Mouse (Mus musculus) hindbrain, embryonic 13.5 days (tissue): ENCODE results near the gene Zc2hc1b. TPM values are rescaled to one million over a fixed set of nuclear protein-coding genes. Genes with fewer than 3 reads are reported as not detected.
"Not testable (repeated sequence)": the region's sequence is repeated elsewhere in the genome, so short reads cannot be mapped to it uniquely, and the experiment has no call there.

ENCODE experiments used
- ATAC-seq: fragments of 200-750 bp; cut with Nextera tagmentation; 2 replicates; pipeline ENCODE4 v1.8.0; 2017; ENCODE audit warnings: moderate TSS enrichment; ENCODE audit not compliant: low FRiP score
- H3K27ac ChIP-seq: fragments of 300-500 bp; sonication (generic); 2 replicates; pipeline ENCODE4 v1.5.1; 2015; ENCODE audit warnings: inconsistent platforms, mild to moderate bottlenecking, moderate library complexity
- H3K27me3 ChIP-seq: fragments of 300-500 bp; sonication (generic); 2 replicates; pipeline ENCODE4 v1.6.1; 2015; ENCODE audit warnings: mild to moderate bottlenecking, inconsistent platforms
- H3K36me3 ChIP-seq: fragments of 300-500 bp; sonication (generic); 2 replicates; pipeline ENCODE4 v1.6.1; 2015; ENCODE audit warnings: mild to moderate bottlenecking, inconsistent platforms
- H3K4me1 ChIP-seq: fragments of 300-500 bp; sonication (generic); replicated peaks from 2 replicates; pipeline ENCODE4 v1.6.1; 2015; ENCODE audit warnings: inconsistent platforms
- H3K4me2 ChIP-seq: fragments of 300-500 bp; sonication (generic); 2 replicates; pipeline ENCODE4 v1.6.1; 2015; ENCODE audit warnings: inconsistent platforms, mild to moderate bottlenecking, moderate library complexity
- H3K4me3 ChIP-seq: fragments of 300-500 bp; sonication (generic); 2 replicates; pipeline ENCODE4 v1.5.1; 2015; ENCODE audit warnings: mild to moderate bottlenecking, inconsistent platforms
- H3K9ac ChIP-seq: fragments of 300-500 bp; sonication (generic); 2 replicates; pipeline ENCODE4 v1.6.1; 2015; ENCODE audit warnings: mild to moderate bottlenecking, inconsistent platforms
- H3K9me3 ChIP-seq: fragments of 300-500 bp; sonication (generic); 2 replicates; pipeline ENCODE4 v1.6.1; 2016; ENCODE audit warnings: inconsistent platforms
- whole genome bisulfite sequencing: fragments of 180-500 bp; shearing (Covaris S2); methylation state at CpG from one replicate; pipeline ENCODE4 v1.1.7; 2015; 5-methylcytosine and 5-hydroxymethylcytosine counted together
- polyA plus RNA-seq: library from polyadenylated mRNA; unstranded; fragments of >200 nt; fragmentation: Nextera tagmentation; extraction: Ambion mirVana; gene quantifications from 2 replicates; pipeline ENCODE4 v1.2.1, GENCODE M21; 2015

Zc2hc1b gene
- polyA plus RNA-seq, 1 experiment from 2014 or later, result not detected

GRCm38 (mm10) chr10:13199234-13199633, 21.4 kb upstream of the Zc2hc1b start:
- no peak for ATAC-seq
- H3K4me3 ChIP-seq, result no peak overlapping the region
- H3K27ac ChIP-seq, result no peak overlapping the region
- no peaks in the 10 kb centered on the region for H3K4me1 ChIP-seq
- no peak overlapping the region for H3K9ac ChIP-seq
- H3K27me3 ChIP-seq, result no peaks in the 10 kb centered on the region
- H3K4me2 ChIP-seq, result no peak overlapping the region
- 89% methylated on average over 1 of the region's 1 CpGs for WGBS
- no peaks in the 10 kb centered on the region for H3K36me3 ChIP-seq
- no peaks in the 10 kb centered on the region for H3K9me3 ChIP-seq

GRCm38 (mm10) chr10:13196872-13197507, 19.2 kb upstream of the Zc2hc1b start:
- no peak for ATAC-seq
- Histone ChIP-seq H3K27ac (no peak overlapping the region), H3K36me3 (no peaks in the 10 kb centered on the region), H3K27me3 (no peaks in the 10 kb centered on the region), H3K9ac (no peak overlapping the region), H3K4me2 (no peak overlapping the region), H3K4me3 (no peak overlapping the region), H3K9me3 (no peaks in the 10 kb centered on the region), H3K4me1 (peaks cover 5% of the 10 kb centered on the region)
- WGBS, result 82% methylated on average over 8 of the region's 8 CpGs

GRCm38 (mm10) chr10:13193496-13193895, 15.7 kb upstream of the Zc2hc1b start:
- WGBS, result 84% methylated on average over 7 of the region's 7 CpGs
- H3K27me3 ChIP-seq, H3K9me3 ChIP-seq, H3K4me1 ChIP-seq, H3K27ac ChIP-seq: not testable (repeated sequence)
- Histone ChIP-seq H3K4me3 (peak overlapping the region; percentile 92), H3K36me3 (peaks cover 20% of the 10 kb centered on the region), H3K4me2 (peak overlapping the region; percentile 62), H3K9ac (peak overlapping the region; percentile 87; the same call in 1 of the 2 replicates)
- ATAC-seq, result peak; percentile 49

GRCm38 (mm10) chr10:13192731-13193351, 15.0 kb upstream of the Zc2hc1b start, which contains the start of gene Ltv1:
TSS of gene Ltv1 (minus strand) at chr10:13193168.
- Histone ChIP-seq H3K27ac (peak within 1 kb of the TSS; percentile 59), H3K4me2 (peak within 1 kb of the TSS; percentile 62), H3K36me3 (peaks cover 25% of the 10 kb centered on the region), H3K27me3 (no peaks in the 10 kb centered on the region), H3K9ac (peak within 1 kb of the TSS; percentile 87), H3K4me1 (peaks cover 8% of the 10 kb centered on the region), H3K4me3 (peak within 1 kb of the TSS; percentile 92), H3K9me3 (no peaks in the 10 kb centered on the region)
- WGBS, result under 1% methylated on average over 43 of the region's 43 CpGs
- ATAC-seq, result peak; percentile 100

GRCm38 (mm10) chr10:13189881-13190280, 12.1 kb upstream of the Zc2hc1b start:
- peaks cover 54% of the 10 kb centered on the region for H3K36me3 ChIP-seq
- ATAC-seq, result no peak
- H3K27me3 ChIP-seq, result no peaks in the 10 kb centered on the region
- H3K4me3 ChIP-seq, result no peak overlapping the region
- H3K4me2 ChIP-seq, result no peak overlapping the region
- H3K4me1 ChIP-seq, result peaks cover 8% of the 10 kb centered on the region
- no peaks in the 10 kb centered on the region for H3K9me3 ChIP-seq
- no peak overlapping the region for H3K27ac ChIP-seq
- 88% methylated on average over 5 of the region's 5 CpGs for WGBS
- no peak overlapping the region for H3K9ac ChIP-seq

- 92% methylated on average over 3 of the region's 3 CpGs for WGBS
- no peak for ATAC-seq
- Histone ChIP-seq H3K9ac (no peak overlapping the region), H3K36me3 (peaks cover 80% of the 10 kb centered on the region), H3K4me3 (no peak overlapping the region), H3K9me3 (no peaks in the 10 kb centered on the region), H3K27ac (no peak overlapping the region), H3K27me3 (no peaks in the 10 kb centered on the region), H3K4me2 (no peak overlapping the region), H3K4me1 (peaks cover under 1% of the 10 kb centered on the region; the same call in 1 of the 2 replicates)
These were observed 8.9 kb upstream of the Zc2hc1b start for GRCm38 (mm10) chr10:13186754-13187153.

GRCm38 (mm10) chr10:13184170-13184766, 6.4 kb upstream of the Zc2hc1b start:
- 95% methylated on average over 4 of the region's 4 CpGs for WGBS
- Histone ChIP-seq H3K4me1 (no peaks in the 10 kb centered on the region), H3K4me3 (no peak overlapping the region), H3K27me3 (no peaks in the 10 kb centered on the region), H3K9ac (no peak overlapping the region), H3K9me3 (no peaks in the 10 kb centered on the region), H3K27ac (no peak overlapping the region), H3K36me3 (peaks cover 89% of the 10 kb centered on the region), H3K4me2 (no peak overlapping the region)
- no peak for ATAC-seq

- H3K36me3 ChIP-seq, result peaks cover 87% of the 10 kb centered on the region
- no peak overlapping the region for H3K9ac ChIP-seq
- H3K27me3 ChIP-seq, result no peaks in the 10 kb centered on the region
- no peaks in the 10 kb centered on the region for H3K4me1 ChIP-seq
- no peaks in the 10 kb centered on the region for H3K9me3 ChIP-seq
- 90% methylated on average over 7 of the region's 7 CpGs for WGBS
- H3K4me3 ChIP-seq, result no peak overlapping the region
- no peak overlapping the region for H3K27ac ChIP-seq
- ATAC-seq, result no peak
- H3K4me2 ChIP-seq, result no peak overlapping the region
These were observed 2.4 kb upstream of the Zc2hc1b start for GRCm38 (mm10) chr10:13180211-13180610.

- Histone ChIP-seq H3K4me3 (no peak overlapping the region), H3K36me3 (peaks cover 49% of the 10 kb centered on the region), H3K9ac (no peak overlapping the region), H3K4me1 (peaks cover 14% of the 10 kb centered on the region), H3K27ac (no peak overlapping the region), H3K9me3 (no peaks in the 10 kb centered on the region), H3K27me3 (no peaks in the 10 kb centered on the region), H3K4me2 (no peak overlapping the region)
- WGBS, result 94% methylated on average over 7 of the region's 7 CpGs
- ATAC-seq, result no peak
These were observed 2.0 kb downstream of the Zc2hc1b start for GRCm38 (mm10) chr10:13175866-13176265.

- H3K27ac ChIP-seq, result no peak overlapping the region
- peaks cover 19% of the 10 kb centered on the region for H3K36me3 ChIP-seq
- no peak overlapping the region for H3K4me3 ChIP-seq
- no peak for ATAC-seq
- no peaks in the 10 kb centered on the region for H3K9me3 ChIP-seq
- peaks cover 18% of the 10 kb centered on the region for H3K4me1 ChIP-seq
- 66% methylated on average over 10 of the region's 10 CpGs for WGBS
- peak overlapping the region; percentile 43; the same call in 1 of the 2 replicates for H3K9ac ChIP-seq
- no peak overlapping the region for H3K4me2 ChIP-seq
- no peaks in the 10 kb centered on the region for H3K27me3 ChIP-seq
These were observed 5.0 kb downstream of the Zc2hc1b start for GRCm38 (mm10) chr10:13172798-13173221.

GRCm38 (mm10) chr10:13171461-13171860, 6.4 kb downstream of the Zc2hc1b start:
- H3K4me1 ChIP-seq, result peaks cover 18% of the 10 kb centered on the region
- no peak overlapping the region for H3K9ac ChIP-seq
- ATAC-seq, result 0 out of 2 replicates have a peak, but pooled peaks have one; percentile 13
- H3K27me3 ChIP-seq, result no peaks in the 10 kb centered on the region
- WGBS, result 72% methylated on average over 2 of the region's 2 CpGs
- H3K4me2 ChIP-seq, result no peak overlapping the region
- H3K4me3 ChIP-seq, result no peak overlapping the region
- H3K9me3 ChIP-seq, result no peaks in the 10 kb centered on the region
- no peak overlapping the region for H3K27ac ChIP-seq
- peaks cover 6% of the 10 kb centered on the region for H3K36me3 ChIP-seq

GRCm38 (mm10) chr10:13170739-13171448, 6.9 kb downstream of the Zc2hc1b start:
- peaks cover 18% of the 10 kb centered on the region for H3K4me1 ChIP-seq
- 0 out of 2 replicates have a peak, but pooled peaks cover under 1% of the 10 kb centered on the region for H3K36me3 ChIP-seq
- no peaks in the 10 kb centered on the region for H3K9me3 ChIP-seq
- whole genome bisulfite sequencing, result 42% methylated on average over 12 of the region's 12 CpGs
- H3K4me2 ChIP-seq, result no peak overlapping the region
- H3K9ac ChIP-seq, result no peak overlapping the region
- H3K4me3 ChIP-seq, result no peak overlapping the region
- no peaks in the 10 kb centered on the region for H3K27me3 ChIP-seq
- no peak overlapping the region for H3K27ac ChIP-seq
- peak; percentile 85 for ATAC-seq
